Mouse (Mus musculus): ENCODE measurements around the gene C1qtnf7. TPM values are rescaled to one million over a fixed set of nuclear protein-coding genes. Genes with fewer than 3 reads are reported as not detected.

The C1qtnf7 gene
- polyA plus RNA-seq, 1 experiment: not detected

DNA sequence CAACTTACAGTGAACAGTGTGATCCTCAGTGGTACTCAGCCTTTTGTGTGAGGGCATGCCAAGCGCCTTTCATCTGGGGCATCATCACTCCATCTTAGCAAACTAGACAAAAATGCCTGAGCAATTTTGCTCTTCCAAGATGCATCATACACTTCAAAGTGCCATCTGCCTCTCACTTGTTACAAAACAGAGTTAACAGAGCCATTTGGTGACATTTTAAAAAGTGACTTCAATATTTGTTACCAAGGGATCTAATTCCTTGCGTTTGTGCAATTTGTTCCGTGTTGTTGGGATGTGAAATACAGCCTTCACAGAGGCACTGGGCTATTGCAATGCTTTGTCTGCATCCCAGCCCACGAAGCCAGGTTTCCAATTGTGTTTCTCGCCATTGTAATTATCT, 42.1 kb downstream of the C1qtnf7 start:
- Histone ChIP-seq H3K27ac (ENCODE audit: insufficient read depth, low read length) (no peak overlapping the region), H3K9me3 (replicated peaks; ENCODE audit: control insufficient read depth, insufficient read depth, low read length, poor library complexity, severe bottlenecking) (no peaks in the 10 kb centered on the region), H3K4me3 (ENCODE audit: low read depth, low read length) (no peak overlapping the region), H3K4me1 (ENCODE audit: control insufficient read depth, insufficient read depth, low read length) (no peaks in the 10 kb centered on the region), H3K27me3 (ENCODE audit: control insufficient read depth, insufficient read depth, low read length, poor library complexity, severe bottlenecking) (no peaks in the 10 kb centered on the region), H3K9ac (ENCODE audit: low read depth, poor library complexity, severe bottlenecking) (no peak overlapping the region), H3K36me3 (ENCODE audit: control insufficient read depth, insufficient read depth, low read length, poor library complexity, severe bottlenecking) (no peaks in the 10 kb centered on the region)
- TF ChIP-seq CTCF (IDR thresholded peaks at IDR 0.05; ENCODE audit: low read depth, low read length): no peak
- TF ChIP-seq POLR2A (IDR thresholded peaks at IDR 0.05; ENCODE audit: insufficient read depth, low read length): no peak
- TF ChIP-seq EP300 (IDR thresholded peaks at IDR 0.05; ENCODE audit: insufficient read depth, low read depth, low read length): no peak

- H3K9me3 ChIP-seq (replicated peaks; ENCODE audit: control insufficient read depth, insufficient read depth, low read length, poor library complexity, severe bottlenecking): no peaks in the 10 kb centered on the region
- TF ChIP-seq POLR2A (IDR thresholded peaks at IDR 0.05; ENCODE audit: insufficient read depth, low read length): no peak
- TF ChIP-seq CTCF (IDR thresholded peaks at IDR 0.05; ENCODE audit: low read depth, low read length): no peak
- no peak for TF ChIP-seq EP300 (IDR thresholded peaks at IDR 0.05; ENCODE audit: insufficient read depth, low read depth, low read length)
- no peak overlapping the region for H3K27ac ChIP-seq (ENCODE audit: insufficient read depth, low read length)
- no peak overlapping the region for H3K4me3 ChIP-seq (ENCODE audit: low read depth, low read length)
- H3K36me3 ChIP-seq (ENCODE audit: control insufficient read depth, insufficient read depth, low read length, poor library complexity, severe bottlenecking): no peaks in the 10 kb centered on the region
- H3K9ac ChIP-seq (ENCODE audit: low read depth, poor library complexity, severe bottlenecking): no peak overlapping the region
- H3K27me3 ChIP-seq (ENCODE audit: control insufficient read depth, insufficient read depth, low read length, poor library complexity, severe bottlenecking): no peaks in the 10 kb centered on the region
- no peaks in the 10 kb centered on the region for H3K4me1 ChIP-seq (ENCODE audit: control insufficient read depth, insufficient read depth, low read length)
These were observed 46.4 kb downstream of the C1qtnf7 start for GRCm38 (mm10) chr5:43561639-43562252.

GRCm38 (mm10) chr5:43569720-43570359, 54.5 kb downstream of the C1qtnf7 start:
- TF ChIP-seq POLR2A (IDR thresholded peaks at IDR 0.05; ENCODE audit: insufficient read depth, low read length) (no peak), CTCF (IDR thresholded peaks at IDR 0.05; ENCODE audit: low read depth, low read length) (no peak), EP300 (IDR thresholded peaks at IDR 0.05; ENCODE audit: insufficient read depth, low read depth, low read length) (no peak)
- H3K27me3 ChIP-seq (ENCODE audit: control insufficient read depth, insufficient read depth, low read length, poor library complexity, severe bottlenecking): no peaks in the 10 kb centered on the region
- no peaks in the 10 kb centered on the region for H3K4me1 ChIP-seq (ENCODE audit: control insufficient read depth, insufficient read depth, low read length)
- H3K9me3 ChIP-seq (replicated peaks; ENCODE audit: control insufficient read depth, insufficient read depth, low read length, poor library complexity, severe bottlenecking): no peaks in the 10 kb centered on the region; the same call in 1 of the 2 replicates
- no peak overlapping the region for H3K4me3 ChIP-seq (ENCODE audit: low read depth, low read length)
- H3K9ac ChIP-seq (ENCODE audit: low read depth, poor library complexity, severe bottlenecking): no peak overlapping the region
- no peaks in the 10 kb centered on the region for H3K36me3 ChIP-seq (ENCODE audit: control insufficient read depth, insufficient read depth, low read length, poor library complexity, severe bottlenecking)
- no peak overlapping the region for H3K27ac ChIP-seq (ENCODE audit: insufficient read depth, low read length)

- Histone ChIP-seq H3K27me3 (ENCODE audit: control insufficient read depth, insufficient read depth, low read length, poor library complexity, severe bottlenecking) (no peaks in the 10 kb centered on the region), H3K9me3 (replicated peaks; ENCODE audit: control insufficient read depth, insufficient read depth, low read length, poor library complexity, severe bottlenecking) (no peaks in the 10 kb centered on the region), H3K4me3 (ENCODE audit: low read depth, low read length) (no peak overlapping the region), H3K36me3 (ENCODE audit: control insufficient read depth, insufficient read depth, low read length, poor library complexity, severe bottlenecking) (no peaks in the 10 kb centered on the region), H3K27ac (ENCODE audit: insufficient read depth, low read length) (no peak overlapping the region), H3K9ac (ENCODE audit: low read depth, poor library complexity, severe bottlenecking) (no peak overlapping the region), H3K4me1 (ENCODE audit: control insufficient read depth, insufficient read depth, low read length) (no peaks in the 10 kb centered on the region)
- TF ChIP-seq POLR2A (IDR thresholded peaks at IDR 0.05; ENCODE audit: insufficient read depth, low read length) (no peak), CTCF (IDR thresholded peaks at IDR 0.05; ENCODE audit: low read depth, low read length) (peak; percentile 12), EP300 (IDR thresholded peaks at IDR 0.05; ENCODE audit: insufficient read depth, low read depth, low read length) (no peak)
These were observed 67.5 kb downstream of the C1qtnf7 start for GRCm38 (mm10) chr5:43582876-43583275.

DNA sequence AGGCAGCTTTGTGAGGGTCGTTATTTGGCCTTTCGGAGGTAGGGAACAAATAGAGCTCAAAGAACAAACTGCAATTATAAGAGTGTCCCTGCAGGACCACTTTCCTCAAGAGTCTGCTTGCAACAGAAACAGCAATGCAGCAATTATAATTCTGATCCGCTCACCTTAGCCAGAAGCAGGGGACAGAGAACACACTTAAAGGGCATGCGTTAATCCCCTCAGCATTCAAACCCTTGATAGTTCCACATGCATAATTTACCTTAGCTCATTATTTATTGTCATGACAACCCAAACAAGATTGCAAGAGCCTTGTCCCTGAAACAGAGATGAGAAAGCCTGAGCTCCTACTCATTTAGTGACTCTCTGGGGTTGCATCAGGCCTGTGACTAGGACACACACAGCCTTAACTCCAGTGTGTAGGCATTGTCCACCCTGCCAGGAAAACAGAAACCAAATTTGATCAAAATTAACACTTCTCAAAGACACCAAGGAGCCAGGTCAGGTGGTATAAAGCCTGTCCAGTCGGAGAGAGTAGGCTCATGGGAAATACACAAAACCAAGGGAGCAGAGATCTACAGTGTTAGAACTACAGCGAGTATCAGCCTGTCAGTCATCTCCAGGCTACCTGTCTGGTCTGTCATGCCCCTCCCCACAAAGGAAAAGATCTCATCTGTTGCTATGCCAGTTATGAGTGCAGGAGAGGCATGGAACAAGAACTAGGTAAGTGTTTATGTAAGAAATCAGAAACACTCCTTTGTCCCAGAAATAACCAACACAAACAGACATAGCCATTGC, 68.2 kb downstream of the C1qtnf7 start:
- Histone ChIP-seq H3K9me3 (replicated peaks; ENCODE audit: control insufficient read depth, insufficient read depth, low read length, poor library complexity, severe bottlenecking) (no peaks in the 10 kb centered on the region), H3K27me3 (ENCODE audit: control insufficient read depth, insufficient read depth, low read length, poor library complexity, severe bottlenecking) (no peaks in the 10 kb centered on the region), H3K4me1 (ENCODE audit: control insufficient read depth, insufficient read depth, low read length) (no peaks in the 10 kb centered on the region), H3K4me3 (ENCODE audit: low read depth, low read length) (no peak overlapping the region), H3K27ac (ENCODE audit: insufficient read depth, low read length) (no peak overlapping the region), H3K36me3 (ENCODE audit: control insufficient read depth, insufficient read depth, low read length, poor library complexity, severe bottlenecking) (no peaks in the 10 kb centered on the region), H3K9ac (ENCODE audit: low read depth, poor library complexity, severe bottlenecking) (no peak overlapping the region)
- TF ChIP-seq EP300 (IDR thresholded peaks at IDR 0.05; ENCODE audit: insufficient read depth, low read depth, low read length): no peak
- TF ChIP-seq POLR2A (IDR thresholded peaks at IDR 0.05; ENCODE audit: insufficient read depth, low read length): no peak
- TF ChIP-seq CTCF (IDR thresholded peaks at IDR 0.05; ENCODE audit: low read depth, low read length): no peak
